Mouse (Mus musculus) heart, adult 2 months (tissue): ENCODE data around the gene Gm42906.

Source experiments
- CTCF ChIP-seq: fragments of 200-600 bp; IDR thresholded peaks from 2 replicates; pipeline ENCODE4 v1.8.1; 2022; ENCODE audit warnings: antibody characterized with exemption, mild to moderate bottlenecking, moderate library complexity
- EP300 ChIP-seq: fragments of 200-500 bp; IDR thresholded peaks from 2 replicates; pipeline ENCODE4 v1.6.1; 2011; ENCODE audit warnings: low read depth, low read length, control low read depth; ENCODE audit not compliant: insufficient read depth
- POLR2A ChIP-seq: fragments of 200-500 bp; IDR thresholded peaks from 2 replicates; pipeline ENCODE4 v1.6.1; 2011; ENCODE audit warnings: mild to moderate bottlenecking, low read depth, low read length, control low read depth; ENCODE audit not compliant: insufficient read depth

DNA sequence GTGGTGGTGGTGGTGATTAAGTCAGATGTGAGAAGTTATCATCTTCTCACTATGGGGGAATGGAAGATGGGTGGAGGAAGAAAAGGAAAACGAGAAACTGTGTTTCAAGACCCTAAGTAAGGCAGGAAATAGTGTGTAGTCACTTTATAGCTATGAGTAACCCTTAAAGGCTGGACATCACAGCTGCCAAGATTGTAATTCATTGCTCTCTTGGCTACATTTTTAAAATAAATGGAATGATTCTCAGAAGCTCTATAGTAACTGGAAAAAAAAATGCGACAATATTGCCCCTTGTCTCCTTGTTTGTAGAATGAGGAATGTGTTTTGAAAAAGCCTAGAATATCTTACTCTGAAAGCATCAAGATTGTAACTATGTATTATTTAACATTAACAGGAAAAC lies 235.7 kb downstream of the Gm42906 start:
- no peak for TF ChIP-seq CTCF
- no peak for TF ChIP-seq POLR2A
- TF ChIP-seq EP300, result no peak
